Mouse (Mus musculus): ENCODE measurements at regions not wholly inside any gene's neighbourhood (a gene's known extent, or its start where the extent isn't known, plus 50 kb on each side); places are given as distances from the start of the nearest gene placed in this dataset.

DNA sequence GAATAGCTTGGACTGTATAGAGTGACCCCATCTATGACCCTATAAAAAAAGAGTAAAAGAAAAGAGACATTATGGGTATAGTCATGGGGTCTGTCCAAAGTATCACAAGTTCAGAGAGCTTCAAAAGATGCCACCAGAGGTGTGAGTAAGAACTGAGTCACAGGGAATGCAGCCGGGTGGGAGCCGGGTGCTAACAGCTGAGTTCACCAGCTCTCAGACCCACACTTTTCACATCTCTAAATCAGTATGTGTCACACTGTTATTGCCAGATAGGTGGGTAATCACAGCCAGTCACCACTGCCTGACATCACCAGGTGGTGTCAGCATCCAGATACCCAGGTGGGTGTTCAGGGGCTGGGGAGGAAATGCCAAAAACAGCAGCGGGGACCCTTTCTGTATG lies 81.1 kb upstream of the Spred2 start:
- TF ChIP-seq CTCF (IDR thresholded peaks at IDR 0.05) (no peak), POLR2A (IDR thresholded peaks at IDR 0.05; ENCODE audit: insufficient read depth, low read depth, low read length) (no peak)
